Mouse (Mus musculus) gastrocnemius, postnatal 10 days (tissue): Measurements from ENCODE around the gene Notch1. TPM values are rescaled to one million over a fixed set of nuclear protein-coding genes. Genes with fewer than 3 reads are reported as not detected.

Experiments used
- DNase-seq: peaks from one replicate; pipeline ENCODE4 v3.0.0; 2021; ENCODE audit warnings: mixed read lengths
- total RNA-seq, 2 experiments: library from RNA; stranded (reverse); gene quantifications; 2 replicates each; pipeline ENCODE4 v1.2.3; 2021

Notch1 gene
- total RNA-seq, 2 experiments from 2014 or later = 22.5 to 33.5 TPM

DNA sequence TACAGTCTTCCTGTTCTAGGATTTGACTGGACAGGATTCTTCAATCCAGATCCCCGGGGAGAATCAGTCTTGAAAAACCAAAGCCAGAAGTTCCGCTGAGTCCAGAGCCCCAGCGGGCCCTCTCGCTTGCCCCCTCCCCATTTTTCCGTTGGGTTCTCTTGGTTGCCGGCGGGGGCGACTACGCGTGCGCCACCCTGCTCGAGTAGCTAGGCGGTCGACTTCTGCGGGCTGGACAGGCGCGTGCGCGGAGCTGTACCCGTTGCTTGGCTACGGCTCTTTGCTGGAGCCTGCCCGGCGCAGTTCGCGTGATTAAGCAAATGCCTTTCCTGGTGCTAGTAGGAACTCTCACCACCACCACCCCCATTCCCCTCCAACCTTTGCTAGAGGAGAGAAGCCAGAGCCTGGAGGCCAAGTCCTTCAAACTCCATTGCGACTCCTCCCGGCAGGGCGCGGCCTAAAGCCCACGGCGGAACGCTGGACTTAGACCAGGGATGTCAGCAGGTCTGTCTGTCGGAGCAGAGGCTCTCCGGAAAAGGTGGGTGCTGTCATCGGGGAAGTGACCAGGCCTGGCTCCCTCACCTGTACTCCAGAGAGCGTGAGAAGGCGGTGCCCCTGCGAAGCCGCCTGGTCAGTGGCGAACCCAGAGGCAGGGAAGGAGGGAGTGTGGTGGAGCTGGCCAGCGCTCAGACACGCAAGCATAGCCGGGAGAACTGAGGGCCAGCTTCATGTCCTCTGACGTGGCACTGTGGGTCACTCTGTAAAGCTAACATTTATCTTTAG is 70.6 kb downstream of the Notch1 start:
- DNase-seq = peak; percentile 87

DNA sequence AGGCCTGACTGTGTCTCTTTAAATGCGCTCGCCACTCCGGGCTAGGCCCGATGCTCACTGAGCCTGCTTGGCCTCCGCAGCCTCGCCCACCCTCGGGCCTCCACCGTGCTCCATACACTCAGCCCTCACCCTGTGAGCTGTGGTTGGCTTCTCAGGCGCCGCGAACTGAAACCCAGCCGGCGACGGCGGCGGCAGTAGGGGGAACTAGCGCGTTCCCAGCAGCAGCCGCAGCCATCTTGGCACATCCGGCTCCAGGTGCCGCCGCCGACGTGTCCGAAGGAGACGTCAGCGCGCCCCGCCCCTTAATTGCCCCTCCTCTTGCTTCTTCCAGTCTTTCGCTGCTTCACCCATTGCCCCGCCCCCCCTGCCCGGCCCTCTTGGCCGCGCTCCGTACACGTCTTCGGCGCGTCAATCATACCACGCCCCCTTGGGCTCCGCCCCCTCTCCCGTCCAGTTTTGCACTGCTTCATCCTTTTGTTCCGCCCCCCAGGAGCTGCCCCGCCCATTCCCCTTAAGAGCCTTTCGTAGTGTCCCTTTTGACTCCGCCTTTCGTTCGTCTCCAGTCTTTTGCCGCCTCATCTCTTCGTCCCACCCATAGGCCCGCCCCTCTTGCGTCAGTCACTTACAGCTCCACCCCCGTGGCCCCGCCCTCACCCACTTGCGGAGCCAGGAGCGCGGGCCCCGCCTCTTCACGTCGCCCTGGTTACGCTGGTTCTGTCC is 71.4 kb downstream of the Notch1 start, which contains the start of gene Sec16a:
Gene Sec16a (minus strand): TSS at position 271 of the 720 bp plus-strand sequence.
- DNase-seq = peak; percentile 100

DNA sequence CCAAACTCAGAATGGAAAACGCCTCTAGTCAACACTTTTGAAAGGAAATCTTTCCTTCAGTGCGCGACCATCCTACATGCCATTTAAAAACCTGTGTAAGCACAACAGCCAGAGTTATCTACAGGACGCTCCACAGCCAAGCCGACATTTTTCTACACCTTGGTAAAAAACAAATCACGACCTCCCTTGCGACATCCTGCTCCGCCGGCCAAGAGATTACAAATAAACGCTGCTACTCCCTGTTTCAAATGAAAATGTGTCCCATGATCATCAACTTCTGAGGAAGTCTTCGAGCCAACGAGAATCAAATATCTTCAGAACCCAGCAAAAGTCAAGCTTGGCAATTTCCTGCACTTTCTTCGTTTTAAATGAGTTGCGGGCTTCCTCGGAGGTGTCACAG is 72.1 kb downstream of the Notch1 start:
- no peak for DNase-seq

- no peak for DNase-seq
These were observed 72.6 kb downstream of the Notch1 start for GRCm38 (mm10) chr2:26443876-26444275.

GRCm38 (mm10) chr2:26442843-26443242 is 73.6 kb downstream of the Notch1 start:
- no peak for DNase-seq

- no peak for DNase-seq
These were observed 74.8 kb downstream of the Notch1 start for GRCm38 (mm10) chr2:26441688-26442087.

GRCm38 (mm10) chr2:26441261-26441660 is 75.2 kb downstream of the Notch1 start:
- no peak for DNase-seq

- no peak for DNase-seq
These were observed 76.8 kb downstream of the Notch1 start for GRCm38 (mm10) chr2:26439671-26440070.

DNA sequence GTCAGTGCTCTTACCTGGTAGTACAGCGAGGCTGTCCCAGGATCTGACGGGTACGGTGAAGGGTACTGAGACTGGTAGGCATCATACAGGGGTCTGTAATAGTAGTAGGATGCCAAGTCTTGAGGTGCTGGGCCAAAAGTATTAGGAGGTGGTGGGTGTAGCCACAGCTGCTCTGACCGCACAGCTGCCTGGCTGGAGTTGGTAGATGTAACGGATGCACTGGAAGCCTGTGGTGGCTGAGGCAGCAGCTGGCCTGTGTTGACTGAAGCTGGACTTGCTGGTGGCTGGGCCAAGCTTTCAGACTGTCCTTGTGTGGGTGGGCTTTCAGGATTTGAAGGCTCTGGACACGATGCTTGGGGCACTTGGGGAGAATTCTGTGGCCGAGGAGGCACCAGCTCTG is 78.1 kb downstream of the Notch1 start:
- DNase-seq = no peak

DNA sequence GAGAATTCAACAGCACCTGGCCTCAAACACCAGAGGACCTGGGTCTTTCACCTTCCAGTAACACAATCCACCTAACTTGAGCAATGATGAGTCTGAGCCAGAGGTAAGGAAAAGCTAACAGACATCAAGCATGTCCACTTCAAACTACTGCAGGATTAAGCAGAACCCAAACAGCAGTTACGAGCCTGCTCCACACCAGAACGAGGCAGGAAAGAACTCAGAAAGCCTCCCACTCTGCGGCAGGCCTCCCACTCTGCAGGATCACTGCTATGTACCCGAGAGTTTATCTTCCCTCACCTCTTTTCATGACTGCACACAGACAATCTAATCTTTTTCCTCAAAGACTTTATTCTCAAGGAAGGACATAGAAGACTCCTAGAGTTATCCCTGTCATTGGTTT is 79.2 kb downstream of the Notch1 start:
- DNase-seq = no peak

DNA sequence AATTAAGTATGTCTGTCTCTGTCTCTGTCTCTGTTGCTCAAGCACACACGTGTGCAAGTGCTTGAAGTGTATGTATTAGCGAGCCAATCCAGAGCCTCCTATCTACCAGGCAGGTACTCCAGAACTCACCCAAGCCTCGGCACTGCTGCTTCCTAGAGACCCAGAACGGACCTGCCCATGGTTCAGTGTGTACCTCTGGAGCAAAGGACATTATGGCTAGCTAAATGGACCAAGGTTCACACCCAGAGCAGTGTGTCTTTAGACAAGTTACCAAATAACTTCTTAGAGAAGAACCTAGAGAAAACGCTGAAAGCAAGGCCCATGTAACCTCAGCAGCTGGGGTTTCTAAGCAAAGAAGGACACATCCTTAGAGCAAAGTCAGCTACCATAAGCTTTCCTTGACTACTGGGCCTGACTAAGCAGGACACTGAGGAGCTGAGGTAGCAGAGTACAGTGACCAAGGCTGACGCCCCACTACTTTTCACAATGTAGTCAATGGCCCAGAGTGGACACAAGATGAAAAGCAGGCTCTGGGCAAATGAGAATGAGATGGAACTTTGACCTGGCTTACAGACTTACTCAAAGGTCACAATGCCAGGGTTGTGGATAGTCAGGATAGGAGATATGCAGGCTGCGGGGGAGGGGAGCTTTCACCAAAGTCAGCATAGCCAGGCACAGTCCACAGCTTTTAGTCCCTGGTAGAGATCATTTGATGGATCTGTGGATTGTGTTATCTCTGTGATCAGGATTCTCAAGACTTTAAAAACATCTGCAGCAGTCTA is 81.5 kb downstream of the Notch1 start:
- DNase-seq = no peak

GRCm38 (mm10) chr2:26429851-26430250 is 86.6 kb downstream of the Notch1 start:
- DNase-seq = no peak

GRCm38 (mm10) chr2:26424541-26424940 is 91.9 kb downstream of the Notch1 start:
- DNase-seq = no peak

GRCm38 (mm10) chr2:26423086-26423485 is 93.4 kb downstream of the Notch1 start:
- DNase-seq = no peak

- DNase-seq = no peak
These were observed 94.5 kb downstream of the Notch1 start for GRCm38 (mm10) chr2:26421969-26422368.

DNA sequence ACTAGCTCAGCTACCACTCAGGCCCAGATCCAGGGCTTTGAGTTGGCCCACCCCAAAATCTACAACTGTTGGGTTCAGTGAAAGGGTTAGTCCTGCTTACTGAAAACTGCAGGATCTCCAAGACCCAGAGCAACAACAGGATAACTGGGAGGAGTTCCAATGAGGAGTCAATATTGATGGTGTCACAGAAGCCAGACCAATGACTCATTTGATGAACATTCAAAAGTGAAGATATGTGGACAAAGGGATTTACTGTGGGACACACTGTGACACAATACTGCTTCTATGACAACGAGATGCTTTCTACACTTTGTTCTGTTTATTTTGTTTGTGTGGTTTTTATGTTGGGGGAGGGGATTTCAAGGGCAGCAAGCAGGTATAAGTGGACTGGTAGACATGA is 98.3 kb downstream of the Notch1 start:
- DNase-seq = no peak

GRCm38 (mm10) chr2:26417066-26417465 is 99.4 kb downstream of the Notch1 start:
- DNase-seq = no peak

DNA sequence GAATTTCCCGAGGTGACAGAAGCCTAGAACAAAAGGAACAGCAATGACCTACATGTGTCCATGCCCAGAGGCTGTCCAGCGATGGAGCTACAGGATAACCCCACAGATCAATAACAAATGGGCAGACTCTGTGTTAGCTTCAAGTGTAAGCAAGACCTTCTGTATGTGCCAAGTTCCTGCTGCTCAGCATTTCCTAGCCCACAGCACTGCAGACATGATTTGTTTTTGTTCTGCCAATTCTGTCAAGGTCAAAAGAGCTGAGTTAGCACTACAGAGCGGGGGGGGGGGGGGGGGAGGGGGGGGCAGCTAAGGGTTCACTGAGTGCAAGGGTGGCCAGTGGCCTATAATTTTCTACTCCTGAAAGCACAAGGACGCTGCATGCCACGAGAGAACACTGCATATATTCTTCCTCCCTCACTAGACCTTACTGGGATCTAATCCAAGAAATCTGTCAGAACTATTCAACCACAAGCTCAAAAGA is 105.5 kb downstream of the Notch1 start:
- DNase-seq = no peak

- no peak for DNase-seq
These were observed 106.4 kb downstream of the Notch1 start for GRCm38 (mm10) chr2:26410091-26410490.

GRCm38 (mm10) chr2:26409362-26409761 is 107.1 kb downstream of the Notch1 start:
- DNase-seq = no peak

GRCm38 (mm10) chr2:26408515-26409356 is 107.7 kb downstream of the Notch1 start, which contains the start of gene Inpp5e:
TSS of gene Inpp5e (minus strand) at chr2:26409203.
- peak; percentile 99 for DNase-seq
